Mouse (Mus musculus) myocyte (in vitro differentiated cells): ENCODE measurements around the gene Pld1.

Experiments
- MYOG ChIP-seq, 3 experiments: IDR thresholded peaks; one replicate each; pipeline ENCODE4 v1.6.1; 2011; ENCODE audit warnings: control low read depth in 2 of 3, low read depth in 2 of 3, mild to moderate bottlenecking in 2 of 3; ENCODE audit not compliant: insufficient read length in 2 of 3, control insufficient read depth in 1 of 3, insufficient read depth in 1 of 3
- POLR2A ChIP-seq: IDR thresholded peaks from one replicate; pipeline ENCODE4 v1.6.1; 2011; ENCODE audit warnings: low read depth, mild to moderate bottlenecking, control low read depth, moderate library complexity; ENCODE audit not compliant: insufficient read length
- SRF ChIP-seq: IDR thresholded peaks from one replicate; pipeline ENCODE4 v1.6.1; 2011; ENCODE audit warnings: low read depth; ENCODE audit not compliant: control insufficient read depth, insufficient read length

DNA sequence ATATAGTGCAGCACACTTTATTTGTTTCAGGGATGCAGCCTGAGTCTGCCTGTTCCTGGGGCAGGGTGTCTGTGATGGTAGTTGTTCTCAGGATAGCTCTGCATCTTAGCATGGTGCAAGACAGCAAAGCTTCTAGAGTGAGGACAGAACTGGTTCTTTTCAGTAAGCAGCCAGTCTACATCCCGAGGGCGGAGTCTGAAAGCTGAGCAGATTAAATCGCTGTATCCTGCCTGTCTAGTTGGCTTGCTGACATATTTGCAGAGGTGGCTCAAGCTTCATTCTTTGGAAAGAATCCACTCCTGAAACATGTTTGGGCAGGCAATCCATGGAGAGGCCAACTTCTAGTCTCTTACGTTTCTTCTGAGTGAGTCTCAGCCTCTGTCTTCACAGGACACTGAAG is 69.9 kb downstream of the Pld1 start:
- TF ChIP-seq POLR2A, result no peak
- no peak for TF ChIP-seq SRF
- TF ChIP-seq MYOG (IDR thresholded peaks at IDR 0.05; ENCODE audit: control insufficient read depth in 1 of 3, insufficient read depth in 1 of 3, insufficient read length in 2 of 3, low read depth in 2 of 3), result no peak
